Mouse (Mus musculus) CH12.LX (cell line): ENCODE measurements at regions not wholly inside any gene's neighbourhood (a gene's known extent, or its start where the extent isn't known, plus 50 kb on each side); places are given as distances from the start of the nearest gene placed in this dataset.

ENCODE experiments used
- DNase-seq: peaks from one replicate; pipeline ENCODE4 v3.0.0-alpha.2; 2013; ENCODE audit errors: extremely low read depth
- H3K27ac ChIP-seq: 2 replicates; pipeline ENCODE4 v1.5.1; 2012; ENCODE audit warnings: low read depth, mild to moderate bottlenecking, control low read depth, moderate library complexity; ENCODE audit not compliant: insufficient read depth
- H3K27me3 ChIP-seq: replicated peaks from 2 replicates; pipeline ENCODE3; 2012; ENCODE audit warnings: inconsistent platforms
- H3K36me3 ChIP-seq, 2 experiments: replicated peaks in 1 of 2; 2 replicates each; pipeline versions ENCODE3 to v1.6.1; 2012; ENCODE audit warnings: inconsistent platforms in 1 of 2, low read length in 1 of 2, mild to moderate bottlenecking in 1 of 2, mixed read lengths in 1 of 2, moderate library complexity in 1 of 2; ENCODE audit not compliant: control insufficient read depth in 1 of 2, insufficient read depth in 1 of 2
- H3K4me1 ChIP-seq, 2 experiments: 2 replicates each; pipeline ENCODE4 v1.6.1; 2012; ENCODE audit warnings: inconsistent platforms in 1 of 2, moderate library complexity in 1 of 2; ENCODE audit not compliant: insufficient read depth in 2 of 2, control insufficient read depth in 1 of 2
- H3K4me2 ChIP-seq: 2 replicates; pipeline ENCODE4 v1.6.1; 2012; ENCODE audit warnings: low read depth, mild to moderate bottlenecking, control low read depth; ENCODE audit not compliant: poor library complexity, insufficient read depth, severe bottlenecking
- H3K4me3 ChIP-seq, 3 experiments: fragments of 150-350 bp in 1 of 3; sonication (generic) in 1 of 3; replicated peaks in 1 of 3; 2 replicates each; pipeline versions ENCODE3 to v1.5.1; 2011 to 2012; ENCODE audit warnings: low read depth in 2 of 3, low read length in 2 of 3, mild to moderate bottlenecking in 2 of 3, moderate library complexity in 2 of 3, control low read depth in 1 of 3, improper control_type of control experiment in 1 of 3, inconsistent platforms in 1 of 3, mixed read lengths in 1 of 3; ENCODE audit not compliant: poor library complexity in 1 of 3
- H3K79me2 ChIP-seq: replicated peaks from 2 replicates; pipeline ENCODE4 v1.6.1; 2012; ENCODE audit warnings: mild to moderate bottlenecking, moderate library complexity; ENCODE audit not compliant: control insufficient read depth, poor library complexity, insufficient read depth, severe bottlenecking; ENCODE audit errors: extremely low read depth
- H3K9ac ChIP-seq: 2 replicates; pipeline ENCODE4 v1.6.1; 2012; ENCODE audit warnings: low read depth, mild to moderate bottlenecking, control low read depth, moderate library complexity; ENCODE audit not compliant: insufficient read depth
- H3K9me3 ChIP-seq: replicated peaks from 2 replicates; pipeline ENCODE3; 2012; ENCODE audit warnings: low read length, inconsistent platforms, mixed read lengths
- BHLHE40 ChIP-seq: IDR thresholded peaks from 2 replicates; pipeline ENCODE4 v1.6.1; 2011; ENCODE audit warnings: mild to moderate bottlenecking, low read depth, low read length, improper control_type of control experiment
- CHD2 ChIP-seq: IDR thresholded peaks from 2 replicates; pipeline ENCODE4 v1.6.1; 2011; ENCODE audit warnings: low read length, improper control_type of control experiment
- CTCF ChIP-seq, 2 experiments: IDR thresholded peaks in 1 of 2; conservative IDR thresholded peaks in 1 of 2; 2 replicates each; pipeline ENCODE4 v1.5.1; 2011 to 2012; ENCODE audit warnings: low read depth in 2 of 2, low read length in 2 of 2, improper control_type of control experiment in 1 of 2, inconsistent platforms in 1 of 2, mild to moderate bottlenecking in 1 of 2, moderate library complexity in 1 of 2
- E2F4 ChIP-seq: IDR thresholded peaks from 2 replicates; pipeline ENCODE4 v1.6.1; 2011; ENCODE audit warnings: low read depth, low read length, improper control_type of control experiment; ENCODE audit not compliant: insufficient replicate concordance
- ELF1 ChIP-seq: IDR thresholded peaks from 2 replicates; pipeline ENCODE4 v1.6.1; 2014; ENCODE audit warnings: low read depth, mild to moderate bottlenecking, inconsistent platforms, low read length, improper control_type of control experiment
- EP300 ChIP-seq: IDR thresholded peaks from 2 replicates; pipeline ENCODE4 v1.6.1; 2011; ENCODE audit warnings: low read length, improper control_type of control experiment
- ETS1 ChIP-seq: conservative IDR thresholded peaks from 2 replicates; pipeline ENCODE4 v1.6.1; 2012; ENCODE audit warnings: low read depth, mild to moderate bottlenecking, inconsistent platforms, low read length, improper control_type of control experiment, moderate library complexity
- GABPA ChIP-seq: IDR thresholded peaks from 2 replicates; pipeline ENCODE4 v1.6.1; 2012; ENCODE audit warnings: low read depth, low read length, improper control_type of control experiment, inconsistent platforms; ENCODE audit not compliant: insufficient replicate concordance
- HCFC1 ChIP-seq: IDR thresholded peaks from 2 replicates; pipeline ENCODE4 v1.6.1; 2012; ENCODE audit warnings: low read depth, mild to moderate bottlenecking, inconsistent platforms, low read length, improper control_type of control experiment
- IRF4 ChIP-seq: IDR thresholded peaks from 2 replicates; pipeline ENCODE4 v1.6.1; 2014; ENCODE audit warnings: low read depth, mild to moderate bottlenecking, inconsistent platforms, low read length, improper control_type of control experiment
- JUN ChIP-seq: IDR thresholded peaks from 2 replicates; pipeline ENCODE4 v1.6.1; 2011; ENCODE audit warnings: low read depth, mild to moderate bottlenecking, low read length, improper control_type of control experiment, moderate library complexity; ENCODE audit not compliant: insufficient read depth
- JUND ChIP-seq: conservative IDR thresholded peaks from 2 replicates; pipeline ENCODE4 v1.6.1; 2011; ENCODE audit warnings: low read depth, low read length, improper control_type of control experiment
- MAFK ChIP-seq: IDR thresholded peaks from 2 replicates; pipeline ENCODE4 v1.6.1; 2011; ENCODE audit warnings: low read length, improper control_type of control experiment; ENCODE audit not compliant: insufficient replicate concordance
- MAX ChIP-seq: IDR thresholded peaks from 2 replicates; pipeline ENCODE4 v1.6.1; 2011; ENCODE audit warnings: low read length, improper control_type of control experiment
- MAZ ChIP-seq: IDR thresholded peaks from 2 replicates; pipeline ENCODE4 v1.6.1; 2012; ENCODE audit warnings: low read depth, mild to moderate bottlenecking, inconsistent platforms, low read length, improper control_type of control experiment, moderate library complexity
- MEF2A ChIP-seq: IDR thresholded peaks from 2 replicates; pipeline ENCODE4 v1.6.1; 2014; ENCODE audit warnings: low read depth, mild to moderate bottlenecking, inconsistent platforms, low read length, improper control_type of control experiment, borderline replicate concordance
- MXI1 ChIP-seq: IDR thresholded peaks from 2 replicates; pipeline ENCODE4 v1.6.1; 2011; ENCODE audit warnings: mild to moderate bottlenecking, low read depth, low read length, improper control_type of control experiment
- MYC ChIP-seq: IDR thresholded peaks from 2 replicates; pipeline ENCODE4 v1.6.1; 2011; ENCODE audit warnings: low read depth, mild to moderate bottlenecking, improper control_type of control experiment, low read length
- NELFE ChIP-seq: IDR thresholded peaks from 2 replicates; pipeline ENCODE4 v1.6.1; 2011; ENCODE audit warnings: low read depth, low read length, improper control_type of control experiment
- POLR2A ChIP-seq: IDR thresholded peaks from 2 replicates; pipeline ENCODE4 v1.6.1; 2011; ENCODE audit warnings: low read depth, mild to moderate bottlenecking, improper control_type of control experiment, low read length
- RCOR1 ChIP-seq: conservative IDR thresholded peaks from 2 replicates; pipeline ENCODE4 v1.6.1; 2012; ENCODE audit warnings: low read depth, mild to moderate bottlenecking, inconsistent platforms, low read length, improper control_type of control experiment
- TCF12 ChIP-seq: IDR thresholded peaks from 2 replicates; pipeline ENCODE4 v1.6.1; 2014; ENCODE audit warnings: low read depth, mild to moderate bottlenecking, inconsistent platforms, low read length, improper control_type of control experiment
- USF1 ChIP-seq: IDR thresholded peaks from 2 replicates; pipeline ENCODE4 v1.6.1; 2014; ENCODE audit warnings: low read depth, mild to moderate bottlenecking, inconsistent platforms, low read length, improper control_type of control experiment
- USF2 ChIP-seq: conservative IDR thresholded peaks from 2 replicates; pipeline ENCODE4 v1.6.1; 2011; ENCODE audit warnings: low read depth, low read length, improper control_type of control experiment
- ZC3H11A ChIP-seq: IDR thresholded peaks from 2 replicates; pipeline ENCODE4 v1.6.1; 2012; ENCODE audit warnings: low read depth, mild to moderate bottlenecking, inconsistent platforms, low read length, improper control_type of control experiment
- ZMIZ1 ChIP-seq: IDR thresholded peaks from 2 replicates; pipeline ENCODE4 v1.6.1; 2012; ENCODE audit warnings: low read depth, mild to moderate bottlenecking, inconsistent platforms, low read length, improper control_type of control experiment
- ZNF384 ChIP-seq: IDR thresholded peaks from 2 replicates; pipeline ENCODE4 v1.6.1; 2012; ENCODE audit warnings: low read depth, low read length, improper control_type of control experiment, inconsistent platforms
- dilution Hi-C: fragments of 300-500 bp; cut with MboI; formaldehyde crosslinking; loops from 2 replicates; pipeline ENCODE4 v1.14.3; 2020; ENCODE audit warnings: low sequenced_read_pairs; ENCODE audit not compliant: extremely low pct_unique_long_range_greater_than_20kb, extremely low pct_ligation_motif_present
- in situ Hi-C: fragments of 300-500 bp; cut with MboI; formaldehyde crosslinking; loops from 3 replicates; pipeline ENCODE4 v1.14.3; 2019; ENCODE audit warnings: low sequenced_read_pairs, low pct_ligation_motif_present, low pct_unique_long_range_greater_than_20kb, mixed read lengths

- Histone ChIP-seq H3K9ac (peak overlapping the region; percentile 10; the same call in 1 of the 2 replicates), H3K4me2 (peak overlapping the region; percentile 55), H3K36me3 (no peaks in the 10 kb centered on the region), H3K9me3 (no peaks in the 10 kb centered on the region), H3K79me2 (no peaks in the 10 kb centered on the region), H3K27ac (0 out of 2 replicates have a peak overlapping the region, but pooled peaks have one; percentile 1), H3K27me3 (no peaks in the 10 kb centered on the region), H3K4me3 (no peak overlapping the region), H3K4me1 (peaks cover 21 to 59% of the 10 kb centered on the region in 2 experiments)
- in situ Hi-C loops (no loop called here), dilution Hi-C loops (no loop called here)
- TF ChIP-seq CTCF (conservative IDR thresholded peaks at IDR 0.05 in 1 of 2, IDR thresholded peaks at IDR 0.05 in 1 of 2; ENCODE audit: low read depth in 2 of 2, low read length in 2 of 2) (no peak), MAFK (no peak), CHD2 (peak; percentile 75), EP300 (no peak)
- DNase-seq = no peak
Measured at GRCm38 (mm10) chr5:118477131-118478119, 83.1 kb upstream of the Med13l start.

GRCm38 (mm10) chr5:118478120-118478768 is 82.2 kb upstream of the Med13l start:
- TF ChIP-seq MAX = peak; percentile 73; the same call in 1 of the 2 replicates
- TF ChIP-seq TCF12 = peak; percentile 38; the same call in 1 of the 2 replicates
- TF ChIP-seq GABPA = no peak
- no peak for TF ChIP-seq JUND
- peak; percentile 48; the same call in 1 of the 2 replicates for TF ChIP-seq USF2
- TF ChIP-seq E2F4 = no peak
- peak; percentile 14; the same call in 1 of the 2 replicates for TF ChIP-seq HCFC1
- 0 out of 2 replicates have a peak, but pooled peaks have one; percentile 11 for TF ChIP-seq MYC
- TF ChIP-seq RCOR1 = no peak
- peak; percentile 98 for TF ChIP-seq BHLHE40
- TF ChIP-seq ELF1 = peak; percentile 80
- no peak for TF ChIP-seq ZC3H11A
- TF ChIP-seq ZMIZ1 = no peak
- TF ChIP-seq ZNF384 = peak; percentile 83
- TF ChIP-seq MEF2A = peak; percentile 65; the same call in 1 of the 2 replicates
- no peak for TF ChIP-seq JUN
- TF ChIP-seq IRF4 = peak; percentile 37; the same call in 1 of the 2 replicates
- TF ChIP-seq MXI1 = peak; percentile 54; the same call in 1 of the 2 replicates
- TF ChIP-seq USF1 = peak; percentile 67
- peak; percentile 36; the same call in 1 of the 2 replicates for TF ChIP-seq POLR2A
- TF ChIP-seq NELFE = no peak
- no peak for TF ChIP-seq CTCF (conservative IDR thresholded peaks at IDR 0.05 in 1 of 2, IDR thresholded peaks at IDR 0.05 in 1 of 2; ENCODE audit: low read depth in 2 of 2, low read length in 2 of 2)
- peak; percentile 75 for TF ChIP-seq ETS1
- TF ChIP-seq MAZ = peak; percentile 80
- H3K27ac ChIP-seq = no peak overlapping the region
- no peak overlapping the region for H3K4me3 ChIP-seq
- H3K36me3 ChIP-seq = no peaks in the 10 kb centered on the region
- in situ Hi-C loops (no loop called here), dilution Hi-C loops (no loop called here)
- no peaks in the 10 kb centered on the region for H3K27me3 ChIP-seq
- peak; percentile 93 for DNase-seq
- H3K4me2 ChIP-seq = peak overlapping the region; percentile 48; the same call in 1 of the 2 replicates
- H3K9me3 ChIP-seq = no peaks in the 10 kb centered on the region
- H3K9ac ChIP-seq = no peak overlapping the region
- no peaks in the 10 kb centered on the region for H3K79me2 ChIP-seq
- peaks cover 28 to 67% of the 10 kb centered on the region in 2 experiments for H3K4me1 ChIP-seq
